Mouse (Mus musculus) right cerebral cortex, postnatal 4 days (tissue): ENCODE measurements around the gene Sf3b3.

Source experiments
- DNase-seq: peaks from one replicate; pipeline ENCODE4 v3.0.0-alpha.2; 2022

The Sf3b3 gene

GRCm38 (mm10) chr8:110764671-110765070 is 81.9 kb downstream of the Sf3b3 start:
- no peak for DNase-seq

GRCm38 (mm10) chr8:110761988-110762387 is 84.6 kb downstream of the Sf3b3 start:
- DNase-seq: no peak

DNA sequence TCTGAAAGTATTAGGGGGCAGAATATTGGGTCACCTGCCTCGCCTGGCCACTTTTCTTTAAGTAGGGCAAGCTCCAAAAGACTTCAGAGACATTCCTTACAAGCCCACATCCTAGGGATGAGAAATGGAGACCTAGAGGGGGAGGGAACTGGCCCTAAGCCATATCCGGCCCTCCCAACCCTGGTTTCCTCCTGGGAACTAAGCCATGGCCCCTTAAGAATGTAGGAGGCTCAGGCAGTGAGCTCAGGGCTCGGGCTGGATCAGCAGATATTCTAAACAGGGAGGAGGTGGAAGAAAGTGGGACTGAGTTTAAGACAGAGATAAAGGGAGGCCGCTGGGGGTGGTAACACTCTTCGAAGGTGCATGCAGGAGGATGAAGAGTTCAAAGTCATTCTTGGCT is 85.4 kb downstream of the Sf3b3 start:
- no peak for DNase-seq

DNA sequence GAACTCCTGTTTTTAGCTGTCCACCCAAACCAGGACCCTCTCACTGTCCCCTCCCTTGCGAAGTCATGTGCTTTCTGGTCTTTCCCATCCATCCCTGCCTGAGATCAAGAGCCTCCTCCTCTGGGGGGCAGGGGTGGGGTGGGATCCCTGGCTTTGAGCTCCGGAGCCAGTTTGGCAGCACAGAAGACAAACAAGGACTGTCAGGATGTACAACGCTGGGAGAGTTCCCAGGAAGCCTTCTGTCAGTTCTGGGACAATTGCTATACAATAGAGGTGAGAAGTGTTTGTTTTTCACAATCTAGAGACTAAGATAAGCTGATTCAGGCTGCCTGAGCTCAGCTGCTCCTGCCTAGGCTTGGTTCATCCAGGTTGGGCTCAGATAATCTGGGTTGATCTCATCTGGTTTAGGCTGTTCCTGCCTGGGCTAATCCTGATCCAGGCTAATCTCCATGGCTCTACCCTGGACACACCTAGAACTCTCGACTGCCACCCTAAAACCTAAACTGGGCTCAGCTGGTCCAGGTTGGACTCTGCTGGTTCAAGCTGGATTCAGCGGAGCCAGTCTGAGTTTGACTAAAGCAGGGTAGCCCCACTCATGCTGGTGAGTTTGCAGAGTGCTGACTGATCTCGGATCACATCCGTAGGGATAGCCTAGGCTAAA is 86.2 kb downstream of the Sf3b3 start:
- DNase-seq: no peak
